Mouse (Mus musculus): ENCODE results near the gene Tollip.

DNA sequence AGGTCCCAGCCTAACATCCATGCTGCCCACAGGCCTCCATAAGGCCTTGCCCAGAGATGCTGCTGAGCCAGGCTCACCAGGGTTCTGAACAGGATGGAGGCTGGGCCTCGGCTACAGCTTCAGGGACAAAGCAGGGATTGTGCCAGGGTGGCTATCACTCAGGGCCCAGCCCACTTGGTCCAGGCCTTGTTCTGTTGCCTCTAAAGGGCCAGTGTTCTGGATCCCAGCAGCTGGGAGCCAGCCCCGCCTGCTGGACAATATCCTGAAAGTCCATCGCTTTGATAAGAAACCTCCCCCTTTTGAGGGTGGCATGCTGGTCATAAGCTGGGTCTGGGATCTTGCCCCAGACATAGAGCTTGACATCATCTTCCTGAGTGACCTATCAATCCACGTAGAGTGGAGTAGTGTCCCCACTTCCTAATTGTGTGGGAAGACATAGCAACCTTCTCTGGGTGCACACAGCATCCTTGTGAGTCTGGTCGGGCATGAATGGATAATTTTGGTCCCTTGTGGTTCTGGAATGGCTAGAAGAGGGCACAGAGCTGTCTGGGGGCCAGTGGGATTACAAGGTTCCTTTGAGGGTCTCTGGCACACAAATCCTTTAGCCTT is 37.4 kb upstream of the Tollip start:
- no peak for TF ChIP-seq CTCF (IDR thresholded peaks at IDR 0.05; ENCODE audit: low read depth, low read length)
- TF ChIP-seq POLR2AphosphoS5 (IDR thresholded peaks at IDR 0.05; ENCODE audit: insufficient replicate concordance, low read depth, low read length), result no peak
- TF ChIP-seq TAL1 (conservative IDR thresholded peaks at IDR 0.05; ENCODE audit: low read depth, low read length), result no peak
- TF ChIP-seq GATA1 (IDR thresholded peaks at IDR 0.05; ENCODE audit: borderline replicate concordance, low read length), result no peak
